ENCODE assay signal across 22 mouse cellular contexts in genomic region chr5:99422092-99422491, GRCm38 (mm10).
"Had no signal": no experiment of that assay in that cellular context is flagged by ENCODE, and none has a peak within 500 bp of the region (broad histone marks: within the 10 kb centered on the region; RNA-seq: fewer than 3 reads in every experiment).

No protein-coding gene starts in this region.

- H3K27ac ChIP-seq: heart, adult 2 months; hindbrain, embryonic 10.5 days; hindbrain, embryonic 12.5 days; hindbrain, embryonic 14.5 days; intestine, embryonic 15.5 days; layer of hippocampus, adult 2 months; left cerebral cortex, adult 2 months; limb, embryonic 10.5 days; limb, embryonic 12.5 days had no signal

- H3K36me3 ChIP-seq: heart, embryonic 12.5 days; hindbrain, embryonic 10.5 days; hindbrain, embryonic 12.5 days; intestine, embryonic 15.5 days; limb, embryonic 10.5 days; limb, embryonic 12.5 days had no signal

- DNase-seq: forebrain, postnatal 0 days; gastrocnemius, postnatal 25 days; heart, adult 2 months; heart, postnatal 10 days; heart, postnatal 4 days; kidney, adult 18-20 months; kidney, adult 8-10 months; kidney, postnatal 10 days; kidney, postnatal 25 days; kidney, postnatal 4 days had no signal

- H3K9me3 ChIP-seq: heart, embryonic 12.5 days; hindbrain, embryonic 10.5 days; hindbrain, embryonic 12.5 days; intestine, embryonic 15.5 days; limb, embryonic 10.5 days; limb, embryonic 12.5 days had no signal

- H3K4me3 ChIP-seq: heart, adult 2 months; heart, embryonic 12.5 days; hindbrain, embryonic 10.5 days; hindbrain, embryonic 12.5 days; intestine, embryonic 15.5 days; layer of hippocampus, adult 2 months; left cerebral cortex, adult 2 months; limb, embryonic 10.5 days; limb, embryonic 12.5 days had no signal

- H3K27me3 ChIP-seq: heart, embryonic 12.5 days; intestine, embryonic 15.5 days; limb, embryonic 12.5 days had no signal

- ATAC-seq: forebrain, postnatal 0 days; hindbrain, embryonic 16.5 days; inflammation-experienced regulatory T-cells, adult 6 months; intestine, embryonic 15.5 days; intestine, postnatal 0 days had no signal

- H3K9ac ChIP-seq: forebrain, postnatal 0 days; heart, embryonic 12.5 days; hindbrain, embryonic 12.5 days; hindbrain, embryonic 14.5 days; intestine, embryonic 15.5 days; limb, embryonic 12.5 days had no signal

- H3K4me2 ChIP-seq: heart, embryonic 12.5 days; hindbrain, embryonic 12.5 days; hindbrain, embryonic 14.5 days; intestine, embryonic 15.5 days; limb, embryonic 12.5 days had no signal

- H3K4me1 ChIP-seq: hindbrain, embryonic 10.5 days; hindbrain, embryonic 12.5 days; intestine, embryonic 15.5 days; limb, embryonic 10.5 days; limb, embryonic 12.5 days had no signal
